ENCODE assay signal across 24 mouse cellular contexts in the genomic region with DNA sequence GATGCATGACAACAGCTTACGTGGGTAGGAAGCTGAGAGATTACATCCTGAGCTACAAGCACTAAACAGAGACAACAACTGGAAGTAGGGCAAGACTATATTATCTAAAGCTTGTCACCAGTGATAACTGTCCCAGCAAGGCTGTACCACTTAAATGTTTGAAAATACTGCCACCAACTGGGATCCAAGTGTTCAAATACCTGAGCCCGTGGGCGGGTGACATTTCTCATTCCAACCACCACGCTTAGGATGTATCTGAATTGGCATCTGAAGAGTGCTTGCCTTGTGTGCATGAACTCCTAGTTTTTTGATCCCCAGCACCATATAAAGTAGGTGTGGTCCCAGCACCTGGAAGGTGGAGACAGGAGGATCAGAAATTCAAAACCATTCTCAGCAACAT. TPM values are rescaled to one million over a fixed set of nuclear protein-coding genes. Genes with fewer than 3 reads are reported as not detected.
A peak's percentile ranks its signal among the peaks of the same experiment; 100 is the strongest.
DNase-seq lines count a peak whose midpoint lies in the region; ATAC-seq and TF ChIP-seq lines count a peak whose summit lies in the region.
"Had no signal": no experiment of that assay in that cellular context is flagged by ENCODE, and none has a peak within 500 bp of the region (broad histone marks: within the 10 kb centered on the region; RNA-seq: fewer than 3 reads in every experiment).

No protein-coding gene starts in this region.

- H3K9ac ChIP-seq in stomach, postnatal 0 days (ENCODE audit: low read length) = no peak overlapping the region
- H3K9ac ChIP-seq: embryonic facial prominence, embryonic 15.5 days; heart, embryonic 13.5 days; hindbrain, embryonic 12.5 days had no signal

- no peak overlapping the region for H3K4me2 ChIP-seq in stomach, postnatal 0 days (replicated peaks; ENCODE audit: low read depth)
- H3K4me2 ChIP-seq: embryonic facial prominence, embryonic 15.5 days; heart, embryonic 13.5 days; hindbrain, embryonic 12.5 days had no signal

- TF ChIP-seq CTCF in layer of hippocampus, adult 2 months (conservative IDR thresholded peaks at IDR 0.05) = peak; percentile 14; the same call in 1 of the 2 replicates
- TF ChIP-seq CTCF in stomach, postnatal 0 days (IDR thresholded peaks at IDR 0.05; ENCODE audit: low read depth) = 0 out of 2 replicates have a peak, but pooled peaks have one; percentile 4

- no peak for TF ChIP-seq EP300 in stomach, postnatal 0 days (optimal IDR thresholded peaks at IDR 0.05)

- no peaks in the 10 kb centered on the region for H3K27me3 ChIP-seq in stomach, postnatal 0 days (ENCODE audit: control insufficient read depth, insufficient read depth, low read length)
- H3K27me3 ChIP-seq: embryonic facial prominence, embryonic 15.5 days; heart, embryonic 13.5 days; hindbrain, embryonic 12.5 days had no signal

- no peaks in the 10 kb centered on the region for H3K4me1 ChIP-seq in stomach, postnatal 0 days (replicated peaks; ENCODE audit: control insufficient read depth, insufficient read depth)
- H3K4me1 ChIP-seq: embryonic facial prominence, embryonic 15.5 days; forebrain, embryonic 10.5 days; hindbrain, embryonic 12.5 days had no signal

- DNase-seq in frontal cortex, postnatal 25 days (ENCODE audit: low spot score in 2 of 2) = no peak
- DNase-seq in layer of hippocampus, adult 2 months (ENCODE audit: low spot score in 2 of 2) = no peak
- DNase-seq in layer of hippocampus, postnatal 14 days (ENCODE audit: low spot score in 2 of 2) = no peak
- peak; percentile 20 for DNase-seq in right cerebral cortex, adult 18-20 months
- DNase-seq in right cerebral cortex, postnatal 4 days = no peak
- no peak for DNase-seq in stomach, postnatal 0 days (ENCODE audit: low spot score)
- no peak for DNase-seq in kidney, adult 18-20 months
- DNase-seq: adrenal gland, adult 8-10 months; adrenal gland, postnatal 36 days; cerebellum, adult 11 months; cerebellum, adult 8-10 months; cerebellum, postnatal 14 days; embryo, embryonic 11 days; gastrocnemius, postnatal 10 days; heart, postnatal 10 days; heart, postnatal 4 days had no signal

- ATAC-seq in frontal cortex, adult (ENCODE audit: low TSS enrichment) = peak; percentile 18; the same call in 1 of the 2 replicates
- ATAC-seq in stomach, postnatal 0 days (ENCODE audit: low FRiP score, low TSS enrichment) = no peak
- ATAC-seq: forebrain, embryonic 14.5 days had no signal

- WGBS in stomach, postnatal 0 days = 77% methylated on average over 4 of the region's 4 CpGs

- no peaks in the 10 kb centered on the region for H3K36me3 ChIP-seq in stomach, postnatal 0 days (ENCODE audit: control insufficient read depth, insufficient read depth, low read length)
- H3K36me3 ChIP-seq: embryonic facial prominence, embryonic 15.5 days; hindbrain, embryonic 12.5 days had no signal

- H3K27ac ChIP-seq in layer of hippocampus, adult 2 months = no peak overlapping the region
- H3K27ac ChIP-seq in stomach, postnatal 0 days (replicated peaks) = no peak overlapping the region
- H3K27ac ChIP-seq: embryonic facial prominence, embryonic 15.5 days; forebrain, embryonic 10.5 days; heart, embryonic 13.5 days; hindbrain, embryonic 12.5 days had no signal

- H3K4me3 ChIP-seq in layer of hippocampus, adult 2 months = no peak overlapping the region
- H3K4me3 ChIP-seq in stomach, postnatal 0 days (ENCODE audit: low read depth, low read length) = no peak overlapping the region
- H3K4me3 ChIP-seq: embryonic facial prominence, embryonic 15.5 days; erythroblast, embryonic 14.5 days; forebrain, embryonic 10.5 days; heart, embryonic 13.5 days; hindbrain, embryonic 12.5 days had no signal

- no peaks in the 10 kb centered on the region for H3K9me3 ChIP-seq in stomach, postnatal 0 days (ENCODE audit: control insufficient read depth, low read length)
- H3K9me3 ChIP-seq: embryonic facial prominence, embryonic 15.5 days; forebrain, embryonic 10.5 days; heart, embryonic 13.5 days; hindbrain, embryonic 12.5 days had no signal

RNA-seq across cellular contexts. Expression of gene Gm6169, which starts 3.3 kb away (rescaled TPM):
- total RNA-seq in layer of hippocampus, adult 2 months (2021) = not detected
- total RNA-seq in layer of hippocampus, postnatal 14 days (2021) = 1 to 10 TPM in 1 of 2 experiments, not detected in 1; 5.0 TPM
- 8.5 and 10.2 TPM in 2 replicates for polyA plus RNA-seq in stomach, postnatal 0 days (2015; fragmentation: Nextera tagmentation; extraction: Ambion mirVana)
- polyA plus RNA-seq: erythroblast, embryonic 14.5 days had no signal

RNA-seq across cellular contexts. Expression of gene Fam169a, which starts 28.6 kb away (rescaled TPM):
- 10 to 100 TPM; 39.6 TPM for total RNA-seq in layer of hippocampus, adult 2 months (2021)
- total RNA-seq in layer of hippocampus, postnatal 14 days (2021) = 10 to 100 TPM; 35.6 to 37.5 TPM
- polyA plus RNA-seq in stomach, postnatal 0 days (2015; fragmentation: Nextera tagmentation; extraction: Ambion mirVana) = 0.70 TPM in 2 replicates
- total RNA-seq: gastrocnemius, postnatal 4 days had no signal

RNA-seq across cellular contexts. Expression of gene Gfm2, which starts 42.0 kb away (rescaled TPM):
- total RNA-seq in layer of hippocampus, adult 2 months (2021) = 10 to 100 TPM; 30.0 to 31.2 TPM
- 10 to 100 TPM; 28.3 to 29.1 TPM for total RNA-seq in layer of hippocampus, postnatal 14 days (2021)
- 12.7 and 13.1 TPM in 2 replicates for polyA plus RNA-seq in stomach, postnatal 0 days (2015; fragmentation: Nextera tagmentation; extraction: Ambion mirVana)

RNA-seq across cellular contexts. Expression of gene Nsa2, which starts 42.0 kb away (rescaled TPM):
- total RNA-seq in layer of hippocampus, adult 2 months (2021) = 10 to 100 TPM; 51.3 to 52.3 TPM
- 10 to 100 TPM; 60.5 to 67.7 TPM for total RNA-seq in layer of hippocampus, postnatal 14 days (2021)
- 51.3 and 52.9 TPM in 2 replicates for polyA plus RNA-seq in stomach, postnatal 0 days (2015; fragmentation: Nextera tagmentation; extraction: Ambion mirVana)
